Mouse (Mus musculus): ENCODE measurements at regions not wholly inside any gene's neighbourhood (a gene's known extent, or its start where the extent isn't known, plus 50 kb on each side); places are given as distances from the start of the nearest gene placed in this dataset.
"Not testable (repeated sequence)": the region's sequence is repeated elsewhere in the genome, so short reads cannot be mapped to it uniquely, and the experiment has no call there.

- Histone ChIP-seq H3K27ac (no peak overlapping the region), H3K4me3 (no peak overlapping the region), H3K4me2 (replicated peaks) (no peak overlapping the region), H3K4me1 (peaks cover 8% of the 10 kb centered on the region), H3K27me3 (no peaks in the 10 kb centered on the region), H3K36me3 (no peaks in the 10 kb centered on the region), H3K9ac (no peak overlapping the region), H3K9me3 (no peaks in the 10 kb centered on the region)
- 28% methylated on average over 2 of the region's 2 CpGs for WGBS
- no peak for ATAC-seq (ENCODE audit: insufficient number of reproducible peaks, insufficient read depth, low FRiP score, low TSS enrichment)
Observed at GRCm38 (mm10) chr15:96078580-96078979, 208.7 kb upstream of the Arid2 start.

GRCm38 (mm10) chr15:96089676-96090075 lies 197.6 kb upstream of the Arid2 start:
- H3K36me3 ChIP-seq: no peaks in the 10 kb centered on the region
- no peak overlapping the region for H3K9ac ChIP-seq
- no peak overlapping the region for H3K27ac ChIP-seq
- 92% methylated on average over 9 of the region's 9 CpGs for WGBS
- H3K4me2 ChIP-seq (replicated peaks): no peak overlapping the region
- ATAC-seq (ENCODE audit: insufficient number of reproducible peaks, insufficient read depth, low FRiP score, low TSS enrichment): no peak
- no peaks in the 10 kb centered on the region for H3K27me3 ChIP-seq
- H3K4me1 ChIP-seq: no peaks in the 10 kb centered on the region
- no peaks in the 10 kb centered on the region for H3K9me3 ChIP-seq
- H3K4me3 ChIP-seq: no peak overlapping the region

GRCm38 (mm10) chr15:96096438-96096837 lies 190.9 kb upstream of the Arid2 start:
- Histone ChIP-seq H3K36me3 (no peaks in the 10 kb centered on the region), H3K27ac (no peak overlapping the region), H3K27me3 (no peaks in the 10 kb centered on the region), H3K4me2 (replicated peaks) (no peak overlapping the region), H3K4me1 (no peaks in the 10 kb centered on the region), H3K9ac (no peak overlapping the region), H3K9me3 (no peaks in the 10 kb centered on the region), H3K4me3 (no peak overlapping the region)
- ATAC-seq (ENCODE audit: insufficient number of reproducible peaks, insufficient read depth, low FRiP score, low TSS enrichment): no peak
- 90% methylated on average over 3 of the region's 3 CpGs for WGBS

GRCm38 (mm10) chr15:96098821-96099220 lies 188.5 kb upstream of the Arid2 start:
- 80% methylated on average over 5 of the region's 5 CpGs for WGBS

GRCm38 (mm10) chr15:96099844-96100640 lies 187.3 kb upstream of the Arid2 start:
- not testable (repeated sequence) for H3K4me2 ChIP-seq (replicated peaks); H3K27me3 ChIP-seq; H3K4me3 ChIP-seq; H3K4me1 ChIP-seq; H3K36me3 ChIP-seq; H3K9ac ChIP-seq; H3K9me3 ChIP-seq; ATAC-seq (ENCODE audit: insufficient number of reproducible peaks, insufficient read depth, low FRiP score, low TSS enrichment); H3K27ac ChIP-seq
- 66% methylated on average over 11 of the region's 13 CpGs for WGBS

More at GRCm38 (mm10) chr15:96098821-96099220, 188.5 kb upstream of the Arid2 start:
- no peaks in the 10 kb centered on the region for H3K36me3 ChIP-seq
- no peak overlapping the region for H3K9ac ChIP-seq
- no peaks in the 10 kb centered on the region for H3K27me3 ChIP-seq
- no peaks in the 10 kb centered on the region for H3K9me3 ChIP-seq
- no peak for ATAC-seq (ENCODE audit: insufficient number of reproducible peaks, insufficient read depth, low FRiP score, low TSS enrichment)
- H3K27ac ChIP-seq: no peak overlapping the region
- no peak overlapping the region for H3K4me3 ChIP-seq
- no peak overlapping the region for H3K4me2 ChIP-seq (replicated peaks)
- no peaks in the 10 kb centered on the region for H3K4me1 ChIP-seq

- 49% methylated on average over 6 of the region's 6 CpGs for WGBS
- ATAC-seq (ENCODE audit: insufficient number of reproducible peaks, insufficient read depth, low FRiP score, low TSS enrichment): no peak
- no peaks in the 10 kb centered on the region for H3K4me1 ChIP-seq
- H3K9ac ChIP-seq: no peak overlapping the region
- H3K27ac ChIP-seq: no peak overlapping the region
- no peak overlapping the region for H3K4me2 ChIP-seq (replicated peaks)
- no peak overlapping the region for H3K4me3 ChIP-seq
- H3K27me3 ChIP-seq: no peaks in the 10 kb centered on the region
- no peaks in the 10 kb centered on the region for H3K9me3 ChIP-seq
- H3K36me3 ChIP-seq: no peaks in the 10 kb centered on the region
Observed at GRCm38 (mm10) chr15:96103737-96104136, 183.6 kb upstream of the Arid2 start.

GRCm38 (mm10) chr15:96107503-96107902 lies 179.8 kb upstream of the Arid2 start:
- WGBS: 50% methylated on average over 4 of the region's 4 CpGs

GRCm38 (mm10) chr15:96113091-96113490 lies 174.2 kb upstream of the Arid2 start:
- ATAC-seq (ENCODE audit: insufficient number of reproducible peaks, insufficient read depth, low FRiP score, low TSS enrichment): no peak
- Histone ChIP-seq H3K27me3 (no peaks in the 10 kb centered on the region), H3K36me3 (no peaks in the 10 kb centered on the region), H3K9me3 (0 out of 2 replicates have a peak, but pooled peaks cover 4% of the 10 kb centered on the region), H3K4me1 (0 out of 2 replicates have a peak, but pooled peaks cover 4% of the 10 kb centered on the region), H3K4me3 (no peak overlapping the region), H3K27ac (no peak overlapping the region), H3K4me2 (replicated peaks) (no peak overlapping the region), H3K9ac (no peak overlapping the region)
- 68% methylated on average over 13 of the region's 13 CpGs for WGBS

More at GRCm38 (mm10) chr15:96107503-96107902, 179.8 kb upstream of the Arid2 start:
- Histone ChIP-seq H3K4me3 (no peak overlapping the region), H3K36me3 (no peaks in the 10 kb centered on the region), H3K4me2 (replicated peaks) (no peak overlapping the region), H3K27ac (no peak overlapping the region), H3K4me1 (no peaks in the 10 kb centered on the region), H3K9me3 (0 out of 2 replicates have a peak, but pooled peaks cover 4% of the 10 kb centered on the region), H3K27me3 (no peaks in the 10 kb centered on the region), H3K9ac (no peak overlapping the region)
- ATAC-seq (ENCODE audit: insufficient number of reproducible peaks, insufficient read depth, low FRiP score, low TSS enrichment): no peak

GRCm38 (mm10) chr15:96114616-96115015 lies 172.7 kb upstream of the Arid2 start:
- Histone ChIP-seq H3K27ac (no peak overlapping the region), H3K4me3 (no peak overlapping the region), H3K36me3 (no peaks in the 10 kb centered on the region), H3K27me3 (no peaks in the 10 kb centered on the region), H3K4me1 (0 out of 2 replicates have a peak, but pooled peaks cover 4% of the 10 kb centered on the region), H3K4me2 (replicated peaks) (no peak overlapping the region), H3K9me3 (0 out of 2 replicates have a peak, but pooled peaks cover 2% of the 10 kb centered on the region), H3K9ac (no peak overlapping the region)
- ATAC-seq (ENCODE audit: insufficient number of reproducible peaks, insufficient read depth, low FRiP score, low TSS enrichment): no peak
- WGBS: 71% methylated on average over 9 of the region's 9 CpGs

- no peaks in the 10 kb centered on the region for H3K36me3 ChIP-seq
- H3K27ac ChIP-seq: no peak overlapping the region
- no peaks in the 10 kb centered on the region for H3K9me3 ChIP-seq
- no peak overlapping the region for H3K9ac ChIP-seq
- no peak for ATAC-seq (ENCODE audit: insufficient number of reproducible peaks, insufficient read depth, low FRiP score, low TSS enrichment)
- no peaks in the 10 kb centered on the region for H3K27me3 ChIP-seq
- H3K4me3 ChIP-seq: no peak overlapping the region
- H3K4me2 ChIP-seq (replicated peaks): no peak overlapping the region
- WGBS: 44% methylated on average over 10 of the region's 10 CpGs
- 0 out of 2 replicates have a peak, but pooled peaks cover 4% of the 10 kb centered on the region for H3K4me1 ChIP-seq
Observed at GRCm38 (mm10) chr15:96115196-96115595, 172.1 kb upstream of the Arid2 start.

- Histone ChIP-seq H3K9ac (no peak overlapping the region), H3K9me3 (no peaks in the 10 kb centered on the region), H3K27me3 (no peaks in the 10 kb centered on the region), H3K4me2 (replicated peaks) (no peak overlapping the region), H3K36me3 (no peaks in the 10 kb centered on the region), H3K27ac (no peak overlapping the region), H3K4me1 (0 out of 2 replicates have a peak, but pooled peaks cover 1% of the 10 kb centered on the region), H3K4me3 (no peak overlapping the region)
- WGBS: 90% methylated on average over 7 of the region's 7 CpGs
- no peak for ATAC-seq (ENCODE audit: insufficient number of reproducible peaks, insufficient read depth, low FRiP score, low TSS enrichment)
Observed at GRCm38 (mm10) chr15:96119240-96119639, 168.1 kb upstream of the Arid2 start.

GRCm38 (mm10) chr15:96124397-96124796 lies 162.9 kb upstream of the Arid2 start:
- Histone ChIP-seq H3K36me3 (no peaks in the 10 kb centered on the region), H3K4me2 (replicated peaks) (no peak overlapping the region), H3K9me3 (no peaks in the 10 kb centered on the region), H3K9ac (no peak overlapping the region), H3K4me1 (no peaks in the 10 kb centered on the region), H3K27ac (no peak overlapping the region), H3K4me3 (no peak overlapping the region), H3K27me3 (no peaks in the 10 kb centered on the region)
- ATAC-seq (ENCODE audit: insufficient number of reproducible peaks, insufficient read depth, low FRiP score, low TSS enrichment): no peak
- 81% methylated on average over 6 of the region's 6 CpGs for WGBS

All from embryonic facial prominence, embryonic 12.5 days (tissue).